Mouse (Mus musculus) cortical plate, adult 2 months (tissue): ENCODE measurements around the gene Arhgap32.

Experiments
- CTCF ChIP-seq: fragments of 200-500 bp; IDR thresholded peaks from 2 replicates; pipeline ENCODE4 v1.5.1; 2011; ENCODE audit warnings: mild to moderate bottlenecking, control low read depth, low read length; ENCODE audit not compliant: insufficient read depth; ENCODE audit errors: extremely low read depth
- POLR2A ChIP-seq: fragments of 200-500 bp; IDR thresholded peaks from 2 replicates; pipeline ENCODE4 v1.6.1; 2011; ENCODE audit warnings: mild to moderate bottlenecking, low read length, control low read depth; ENCODE audit not compliant: insufficient read depth; ENCODE audit errors: extremely low read depth

DNA sequence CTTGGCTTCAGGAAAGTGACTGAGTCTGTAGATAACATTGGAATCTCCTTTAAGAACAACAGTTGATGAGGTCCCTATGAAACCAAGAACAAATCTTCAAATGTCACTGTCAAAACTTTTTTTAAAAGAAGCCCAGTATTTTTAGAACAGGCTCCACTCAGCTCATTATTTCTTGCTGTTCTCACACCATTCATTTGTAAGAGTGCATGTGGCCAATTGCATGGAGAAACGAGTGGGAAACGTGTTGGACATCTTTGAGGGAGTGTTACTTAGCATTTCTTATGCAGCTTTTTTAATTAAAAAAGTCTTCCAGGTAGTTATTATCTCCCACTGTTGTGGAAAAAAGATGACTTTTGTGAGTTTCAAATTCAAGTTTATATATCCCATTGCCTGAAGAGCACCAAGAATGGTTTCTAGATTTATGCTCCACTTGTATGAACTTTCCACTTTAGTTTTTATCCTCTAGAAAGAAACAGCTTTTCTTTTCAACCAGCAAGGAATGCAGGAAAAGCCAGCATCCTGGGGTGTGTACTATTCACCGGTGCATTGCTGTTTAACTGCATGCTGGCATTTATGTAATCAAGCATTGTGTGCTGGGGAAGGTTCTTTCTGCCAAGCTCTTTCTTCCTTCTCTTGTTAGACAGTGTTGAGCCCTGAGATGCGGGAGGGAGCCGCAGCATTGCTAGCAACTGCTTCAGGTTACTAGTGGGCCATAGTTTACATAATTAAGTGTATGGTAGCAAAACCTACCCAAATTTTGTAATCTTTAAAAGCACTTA is 76.5 kb downstream of the Arhgap32 start:
- no peak for TF ChIP-seq CTCF
- no peak for TF ChIP-seq POLR2A
